Mouse (Mus musculus) neural tube, embryonic 12.5 days (tissue): ENCODE measurements around the gene Dhps. TPM values are rescaled to one million over a fixed set of nuclear protein-coding genes. Genes with fewer than 3 reads are reported as not detected.
A peak's percentile ranks its signal among the peaks of the same experiment; 100 is the strongest.
"Not testable (repeated sequence)": the region's sequence is repeated elsewhere in the genome, so short reads cannot be mapped to it uniquely, and the experiment has no call there.

Experiments
- ATAC-seq: fragments of 200-750 bp; cut with Nextera tagmentation; 2 replicates; pipeline ENCODE4 v1.8.0; 2017; ENCODE audit warnings: low read depth, mild to moderate bottlenecking, moderate TSS enrichment, moderate library complexity; ENCODE audit not compliant: low FRiP score
- H3K27ac ChIP-seq: fragments of 300-500 bp; sonication (generic); 2 replicates; pipeline ENCODE4 v1.5.1; 2016
- H3K27me3 ChIP-seq: fragments of 300-500 bp; sonication (generic); replicated peaks from 2 replicates; pipeline ENCODE4 v1.6.1; 2016; ENCODE audit warnings: mild to moderate bottlenecking
- H3K36me3 ChIP-seq: fragments of 300-500 bp; sonication (generic); 2 replicates; pipeline ENCODE4 v1.6.1; 2016; ENCODE audit warnings: mild to moderate bottlenecking
- H3K4me1 ChIP-seq: fragments of 300-500 bp; sonication (generic); 2 replicates; pipeline ENCODE4 v1.6.1; 2016
- H3K4me2 ChIP-seq: fragments of 300-500 bp; sonication (generic); replicated peaks from 2 replicates; pipeline ENCODE4 v1.6.1; 2016; ENCODE audit warnings: mild to moderate bottlenecking
- H3K4me3 ChIP-seq: fragments of 300-500 bp; sonication (generic); 2 replicates; pipeline ENCODE4 v1.5.1; 2016
- H3K9ac ChIP-seq: fragments of 300-500 bp; sonication (generic); 2 replicates; pipeline ENCODE4 v1.6.1; 2016; ENCODE audit warnings: mild to moderate bottlenecking
- H3K9me3 ChIP-seq: fragments of 300-500 bp; sonication (generic); 2 replicates; pipeline ENCODE4 v1.6.1; 2016; ENCODE audit warnings: mild to moderate bottlenecking
- WGBS: fragments of 180-500 bp; shearing (Covaris S2); methylation state at CpG from one replicate; pipeline ENCODE4 v1.1.7; 2016; 5-methylcytosine and 5-hydroxymethylcytosine counted together
- polyA plus RNA-seq: library from polyadenylated mRNA; unstranded; fragments of >200 nt; fragmentation: Nextera tagmentation; extraction: Ambion mirVana; gene quantifications from 2 replicates; pipeline ENCODE4 v1.2.1, GENCODE M21; 2016

The Dhps gene
- polyA plus RNA-seq, 1 experiment from 2014 or later, result 87.4 TPM

DNA sequence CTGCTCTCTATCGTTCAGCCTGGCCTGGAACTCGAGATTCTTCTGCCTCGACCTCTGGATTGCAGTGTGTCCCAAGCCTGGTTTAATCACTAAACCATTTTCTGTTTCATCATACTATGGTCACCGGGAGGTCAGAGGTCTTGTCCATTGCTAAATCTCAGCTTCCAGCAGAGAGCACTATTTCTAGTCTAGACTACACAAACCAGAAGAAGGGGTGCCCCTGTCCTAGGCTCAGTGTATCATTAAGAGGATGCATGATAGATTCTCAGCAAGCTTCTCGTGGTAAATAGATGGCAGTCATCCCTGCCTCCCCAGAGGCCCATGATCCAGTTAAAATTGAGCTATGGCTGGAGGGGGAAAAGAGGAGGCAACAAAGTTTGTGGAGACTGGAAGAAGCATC lies 516 bp upstream of the Dhps start:
- WGBS, result 82% methylated on average over 5 of the region's 5 CpGs
- Histone ChIP-seq H3K4me1 (peaks cover 15% of the 10 kb centered on the region; the same call in 1 of the 2 replicates), H3K4me2 (peak overlapping the region; percentile 70), H3K27ac (peak overlapping the region; percentile 90), H3K4me3 (0 out of 2 replicates have a peak overlapping the region, but pooled peaks have one; percentile 90), H3K9me3 (no peaks in the 10 kb centered on the region), H3K27me3 (no peaks in the 10 kb centered on the region), H3K36me3 (peaks cover 43% of the 10 kb centered on the region), H3K9ac (no peak overlapping the region)
- no peak for ATAC-seq

DNA sequence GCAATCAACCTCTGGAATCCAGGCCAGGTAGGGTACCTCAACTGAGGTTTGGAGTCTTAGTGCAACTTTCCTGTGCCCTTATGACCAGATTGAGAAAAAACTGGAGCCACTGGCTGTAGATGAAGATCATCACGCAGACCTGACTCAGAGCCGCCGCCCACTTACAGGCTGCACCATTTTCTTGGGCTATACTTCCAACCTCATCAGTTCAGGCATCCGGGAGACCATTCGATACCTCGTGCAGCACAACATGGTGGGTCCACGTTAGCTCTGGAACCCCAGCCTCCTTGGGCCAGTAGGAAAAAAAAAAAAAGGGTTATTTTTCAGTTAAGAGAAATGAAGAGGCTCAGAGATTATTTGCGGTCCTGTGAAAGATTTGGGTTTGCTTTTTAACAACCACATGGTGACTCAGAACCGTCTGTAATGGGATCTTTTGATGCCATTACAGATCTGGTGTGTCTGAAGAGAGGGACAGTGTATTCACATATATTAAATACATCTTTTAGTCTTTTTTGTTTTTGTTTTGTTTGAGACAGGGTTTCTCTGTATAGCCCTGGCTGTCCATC lies 890 bp downstream of the Dhps start:
- H3K27ac ChIP-seq, result no peak overlapping the region
- no peaks in the 10 kb centered on the region for H3K9me3 ChIP-seq
- peak overlapping the region; percentile 90 for H3K4me3 ChIP-seq
- no peaks in the 10 kb centered on the region for H3K27me3 ChIP-seq
- ATAC-seq, result no peak
- peak overlapping the region; percentile 79 for H3K9ac ChIP-seq
- H3K36me3 ChIP-seq, result peaks cover 37% of the 10 kb centered on the region
- H3K4me2 ChIP-seq, result peak overlapping the region; percentile 70
- 38% methylated on average over 9 of the region's 9 CpGs for WGBS
- H3K4me1 ChIP-seq, result peaks cover 18% of the 10 kb centered on the region

DNA sequence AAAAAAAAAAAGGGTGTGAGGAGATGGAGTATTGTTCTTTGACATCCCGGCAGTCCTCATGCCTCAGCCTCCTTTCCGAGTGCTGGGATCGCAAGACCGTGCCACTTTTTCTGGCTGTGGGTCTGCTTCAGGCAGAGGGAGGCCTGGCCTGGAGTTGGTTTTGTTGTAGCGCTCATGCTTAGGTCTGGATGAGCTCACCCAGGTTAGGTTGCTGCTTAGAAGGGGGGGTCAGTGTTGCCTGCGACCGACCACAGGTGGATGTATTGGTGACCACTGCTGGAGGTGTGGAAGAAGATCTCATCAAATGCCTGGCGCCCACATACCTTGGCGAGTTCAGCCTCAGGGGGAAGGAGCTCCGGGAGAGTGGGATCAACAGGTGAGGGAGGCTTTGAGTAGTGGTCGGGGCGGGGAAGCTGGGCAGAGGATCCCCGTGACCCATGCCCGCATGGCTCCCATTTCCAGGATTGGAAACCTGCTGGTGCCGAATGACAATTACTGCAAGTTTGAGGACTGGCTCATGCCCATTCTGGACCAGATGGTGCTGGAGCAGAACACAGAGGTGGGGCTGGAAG lies 1.6 kb downstream of the Dhps start:
- no peak overlapping the region for H3K9ac ChIP-seq
- peaks cover 36% of the 10 kb centered on the region for H3K36me3 ChIP-seq
- 94% methylated on average over 15 of the region's 15 CpGs for WGBS
- no peak for ATAC-seq
- no peaks in the 10 kb centered on the region for H3K9me3 ChIP-seq
- H3K27ac ChIP-seq, result no peak overlapping the region
- peaks cover 18% of the 10 kb centered on the region for H3K4me1 ChIP-seq
- H3K4me2 ChIP-seq, result peak overlapping the region; percentile 70; the same call in 1 of the 2 replicates
- no peak overlapping the region for H3K4me3 ChIP-seq
- H3K27me3 ChIP-seq, result no peaks in the 10 kb centered on the region

DNA sequence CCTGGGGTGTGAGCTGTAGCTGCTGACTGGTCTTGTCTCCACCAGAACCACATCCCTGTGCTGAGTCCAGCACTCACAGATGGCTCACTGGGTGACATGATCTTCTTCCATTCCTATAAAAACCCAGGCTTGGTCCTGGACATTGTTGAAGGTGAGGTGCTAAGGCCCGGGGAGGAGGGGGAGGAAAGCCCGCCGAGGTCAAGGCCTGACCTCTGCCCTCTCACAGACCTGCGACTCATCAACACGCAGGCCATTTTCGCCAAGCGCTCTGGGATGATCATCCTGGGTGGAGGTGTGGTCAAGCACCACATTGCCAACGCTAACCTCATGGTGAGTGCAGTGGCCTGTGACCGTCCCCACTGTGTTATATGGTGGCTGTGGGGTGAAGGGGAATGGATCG lies 2.6 kb downstream of the Dhps start:
- ATAC-seq, result no peak
- WGBS, result 92% methylated on average over 10 of the region's 10 CpGs
- peaks cover 18% of the 10 kb centered on the region for H3K4me1 ChIP-seq
- H3K27ac ChIP-seq, result no peak overlapping the region
- no peak overlapping the region for H3K4me3 ChIP-seq
- H3K4me2 ChIP-seq, result no peak overlapping the region
- peaks cover 37% of the 10 kb centered on the region for H3K36me3 ChIP-seq
- no peak overlapping the region for H3K9ac ChIP-seq
- H3K9me3 ChIP-seq, result no peaks in the 10 kb centered on the region
- no peaks in the 10 kb centered on the region for H3K27me3 ChIP-seq

DNA sequence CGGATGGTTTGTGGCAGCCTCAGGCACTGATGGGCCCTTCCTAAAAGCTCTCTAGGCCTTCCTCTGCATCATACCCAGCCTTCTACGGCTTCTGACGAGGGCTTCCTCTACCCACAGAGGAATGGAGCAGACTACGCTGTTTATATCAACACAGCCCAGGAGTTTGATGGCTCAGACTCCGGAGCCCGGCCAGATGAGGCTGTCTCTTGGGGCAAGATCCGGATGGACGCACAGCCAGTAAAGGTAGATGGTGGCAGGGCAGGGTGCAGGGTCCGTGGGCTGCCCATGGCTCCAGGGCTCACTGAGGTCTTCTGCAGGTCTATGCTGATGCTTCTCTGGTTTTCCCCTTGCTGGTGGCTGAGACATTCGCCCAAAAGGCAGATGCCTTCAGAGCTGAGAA lies 3.1 kb downstream of the Dhps start:
- Histone ChIP-seq H3K4me2 (no peak overlapping the region), H3K9me3 (no peaks in the 10 kb centered on the region), H3K4me1 (peaks cover 21% of the 10 kb centered on the region), H3K27me3 (no peaks in the 10 kb centered on the region), H3K4me3 (no peak overlapping the region), H3K36me3 (peaks cover 37% of the 10 kb centered on the region), H3K9ac (no peak overlapping the region), H3K27ac (no peak overlapping the region)
- 93% methylated on average over 10 of the region's 10 CpGs for whole genome bisulfite sequencing
- no peak for ATAC-seq

DNA sequence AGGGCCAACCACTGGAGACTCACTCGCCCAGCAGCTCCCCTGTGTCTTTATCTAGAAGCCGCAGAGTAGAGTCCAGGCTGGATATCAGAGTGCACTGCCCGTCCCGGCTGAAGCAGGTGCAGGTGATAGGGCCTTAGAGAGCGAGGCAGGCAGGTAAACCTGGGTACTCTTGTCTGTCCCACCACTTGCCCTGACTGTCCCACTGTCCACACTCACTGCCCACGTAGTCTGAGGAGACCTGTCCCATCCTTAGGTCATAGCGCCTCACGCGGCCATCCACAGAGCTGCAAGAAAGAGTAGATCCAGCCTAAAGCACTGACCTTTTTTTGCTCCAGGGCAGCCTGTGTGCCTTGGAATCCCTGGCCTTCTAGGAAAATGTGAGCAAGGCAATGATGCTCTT lies 4.4 kb downstream of the Dhps start:
- Histone ChIP-seq H3K9me3 (no peaks in the 10 kb centered on the region), H3K4me2 (no peak overlapping the region), H3K9ac (no peak overlapping the region), H3K36me3 (peaks cover 37% of the 10 kb centered on the region), H3K27me3 (no peaks in the 10 kb centered on the region), H3K4me3 (no peak overlapping the region), H3K27ac (no peak overlapping the region), H3K4me1 (peaks cover 24% of the 10 kb centered on the region)
- 72% methylated on average over 9 of the region's 9 CpGs for WGBS
- ATAC-seq, result no peak

DNA sequence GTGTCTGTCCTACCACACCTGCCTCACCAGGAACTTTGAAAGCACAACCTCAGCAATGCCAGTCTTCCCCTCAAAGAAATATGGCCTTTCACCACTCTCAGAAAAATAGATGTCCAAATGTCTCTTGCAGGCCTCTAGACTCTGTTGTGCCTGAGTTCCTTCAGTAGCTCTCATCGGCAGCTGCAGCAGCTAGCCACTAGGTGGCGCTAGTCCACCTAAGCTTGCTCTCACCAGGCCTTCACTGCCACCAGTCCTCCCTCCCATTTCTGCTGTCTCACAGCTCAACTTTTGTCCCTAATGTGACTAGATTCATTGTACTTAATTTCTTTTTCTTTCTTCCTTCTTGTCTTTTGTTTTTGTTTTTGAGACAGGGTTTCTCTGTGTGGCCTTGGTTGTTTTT lies 5.4 kb downstream of the Dhps start:
- WGBS, result 0% methylated on average over 2 of the region's 2 CpGs
- Histone ChIP-seq H3K4me1 (peaks cover 31% of the 10 kb centered on the region), H3K9ac (no peak overlapping the region), H3K9me3 (no peaks in the 10 kb centered on the region), H3K27ac (no peak overlapping the region), H3K36me3 (peaks cover 37% of the 10 kb centered on the region), H3K4me2 (no peak overlapping the region), H3K27me3 (no peaks in the 10 kb centered on the region), H3K4me3 (no peak overlapping the region)
- peak; percentile 31; the same call in 1 of the 2 replicates for ATAC-seq

DNA sequence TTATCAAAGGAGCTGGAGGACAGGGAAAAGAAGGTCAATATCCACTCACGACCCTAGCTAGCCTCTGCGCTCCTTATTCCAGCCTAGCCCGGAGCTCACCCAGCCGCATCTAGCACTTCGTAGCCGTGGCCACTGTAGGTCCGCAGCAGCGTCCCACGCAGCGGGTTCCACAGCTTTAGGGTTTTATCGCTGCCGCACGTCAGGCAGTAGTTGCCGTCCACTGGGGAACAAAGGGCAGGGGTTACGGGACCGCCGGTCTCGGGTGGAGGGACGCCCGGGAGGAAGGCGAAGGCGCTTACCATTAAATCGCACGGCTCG lies 8.6 kb downstream of the Dhps start:
- 1% methylated on average over 25 of the region's 25 CpGs for WGBS
- H3K27ac ChIP-seq, result peak overlapping the region; percentile 15; the same call in 1 of the 2 replicates

DNA sequence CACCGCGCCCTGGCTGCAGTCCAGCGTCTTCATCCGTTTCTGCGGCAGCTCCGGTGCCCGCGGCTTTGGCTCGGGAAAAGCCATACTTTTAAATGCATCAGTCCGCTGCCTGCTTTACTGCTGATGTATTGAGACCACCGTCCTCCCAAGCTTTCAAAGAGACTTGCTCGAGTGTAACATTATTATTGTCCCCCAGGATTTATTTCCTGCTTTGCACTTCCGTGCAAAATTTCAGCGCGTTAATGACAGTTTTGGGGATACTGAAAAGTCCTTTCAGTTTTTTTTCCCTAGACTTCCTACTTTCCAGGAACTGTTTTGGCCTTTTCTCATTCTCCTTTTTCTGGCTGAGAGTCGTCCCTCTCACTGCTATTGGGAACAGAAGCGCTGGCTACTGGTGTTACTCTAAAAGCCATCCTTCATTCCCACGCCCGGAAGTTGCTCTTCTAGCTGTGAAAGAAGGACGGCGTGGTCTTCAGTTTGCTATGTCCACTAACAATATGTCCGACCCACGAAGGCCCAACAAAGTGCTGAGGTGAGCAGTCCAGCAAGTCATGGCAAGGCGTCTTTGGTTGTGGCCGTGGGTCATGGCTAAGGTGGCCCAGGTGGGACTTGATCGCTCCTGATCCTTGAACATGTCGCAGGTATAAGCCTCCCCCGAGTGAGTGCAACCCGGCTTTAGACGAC lies 9.1 kb downstream of the Dhps start, which contains the start of gene Wdr83os:
Wdr83os (plus strand) TSS at position 209 of the 684 bp plus-strand sequence.
- Histone ChIP-seq H3K27me3 (no peaks in the 10 kb centered on the region), H3K4me1 (peaks cover 32% of the 10 kb centered on the region), H3K9ac (peak within 1 kb of the TSS; percentile 88), H3K36me3 (peaks cover 22% of the 10 kb centered on the region), H3K4me3 (peak within 1 kb of the TSS; percentile 76), H3K4me2 (peak within 1 kb of the TSS; percentile 91), H3K27ac (peak within 1 kb of the TSS; percentile 15; the same call in 1 of the 2 replicates), H3K9me3 (no peaks in the 10 kb centered on the region)
- under 1% methylated on average over 30 of the region's 30 CpGs for WGBS
- peak; percentile 15; the same call in 1 of the 2 replicates for ATAC-seq

More for the DNA sequence above, 8.6 kb downstream of the Dhps start:
- Histone ChIP-seq H3K27me3 (no peaks in the 10 kb centered on the region), H3K4me3 (peak overlapping the region; percentile 76), H3K36me3 (peaks cover 22% of the 10 kb centered on the region), H3K9ac (peak overlapping the region; percentile 88), H3K9me3 (no peaks in the 10 kb centered on the region), H3K4me1 (peaks cover 32% of the 10 kb centered on the region), H3K4me2 (peak overlapping the region; percentile 91)
- ATAC-seq, result no peak

DNA sequence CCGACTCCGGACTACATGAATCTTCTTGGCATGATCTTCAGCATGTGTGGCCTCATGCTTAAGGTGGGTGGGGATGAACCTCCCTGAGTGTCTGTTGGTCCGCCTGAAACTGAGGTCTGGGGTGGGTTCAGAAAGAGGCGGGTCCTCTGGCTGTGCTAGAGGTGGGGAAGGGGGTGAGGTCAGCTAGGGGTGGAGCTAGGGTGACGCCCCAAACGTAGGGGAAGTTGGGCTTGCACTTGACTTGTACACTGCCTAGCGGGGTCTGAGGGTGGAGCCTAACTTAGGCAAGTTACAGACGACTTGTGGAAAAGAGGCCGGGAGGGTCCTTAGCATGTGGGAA lies 9.6 kb downstream of the Dhps start, which contains the start of gene Wdr83:
Wdr83 (minus strand) TSS at position 91 of the 340 bp plus-strand sequence.
- Histone ChIP-seq H3K36me3 (peaks cover 20% of the 10 kb centered on the region), H3K9ac (peak within 1 kb of the TSS; percentile 88), H3K4me2 (peak within 1 kb of the TSS; percentile 91), H3K4me1 (peaks cover 32% of the 10 kb centered on the region), H3K27ac (peak within 1 kb of the TSS; percentile 15; the same call in 1 of the 2 replicates), H3K27me3 (no peaks in the 10 kb centered on the region), H3K4me3 (peak within 1 kb of the TSS; percentile 76), H3K9me3 (no peaks in the 10 kb centered on the region)
- peak; percentile 34 for ATAC-seq
- WGBS, result 2% methylated on average over 9 of the region's 9 CpGs

DNA sequence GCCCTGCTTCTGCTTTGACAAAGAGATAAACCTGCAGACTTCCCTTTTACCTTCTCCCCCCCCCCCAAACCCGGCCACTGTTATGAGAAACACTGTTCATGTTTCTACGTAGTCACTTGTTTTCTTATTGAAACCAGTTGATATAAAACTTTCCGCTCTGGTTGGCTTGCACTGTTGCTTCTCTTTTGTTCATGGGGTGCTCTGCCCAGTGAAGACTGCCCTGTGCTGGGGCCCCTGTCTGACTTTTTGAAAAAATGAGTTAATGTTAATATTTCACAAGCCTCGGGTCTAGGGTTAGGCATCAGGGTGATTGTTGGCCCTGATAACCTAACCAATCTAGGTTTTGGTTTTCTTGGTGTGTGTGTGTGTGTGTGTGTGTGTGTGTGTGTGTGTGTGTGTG lies 10.6 kb downstream of the Dhps start:
- Histone ChIP-seq H3K4me1 (peaks cover 32% of the 10 kb centered on the region), H3K36me3 (peaks cover 16% of the 10 kb centered on the region), H3K4me2 (peak overlapping the region; percentile 4; the same call in 1 of the 2 replicates)
- not testable (repeated sequence) for ATAC-seq, H3K4me3 ChIP-seq, H3K27me3 ChIP-seq, H3K9ac ChIP-seq, H3K9me3 ChIP-seq, H3K27ac ChIP-seq
- 92% methylated on average over 4 of the region's 4 CpGs for WGBS

DNA sequence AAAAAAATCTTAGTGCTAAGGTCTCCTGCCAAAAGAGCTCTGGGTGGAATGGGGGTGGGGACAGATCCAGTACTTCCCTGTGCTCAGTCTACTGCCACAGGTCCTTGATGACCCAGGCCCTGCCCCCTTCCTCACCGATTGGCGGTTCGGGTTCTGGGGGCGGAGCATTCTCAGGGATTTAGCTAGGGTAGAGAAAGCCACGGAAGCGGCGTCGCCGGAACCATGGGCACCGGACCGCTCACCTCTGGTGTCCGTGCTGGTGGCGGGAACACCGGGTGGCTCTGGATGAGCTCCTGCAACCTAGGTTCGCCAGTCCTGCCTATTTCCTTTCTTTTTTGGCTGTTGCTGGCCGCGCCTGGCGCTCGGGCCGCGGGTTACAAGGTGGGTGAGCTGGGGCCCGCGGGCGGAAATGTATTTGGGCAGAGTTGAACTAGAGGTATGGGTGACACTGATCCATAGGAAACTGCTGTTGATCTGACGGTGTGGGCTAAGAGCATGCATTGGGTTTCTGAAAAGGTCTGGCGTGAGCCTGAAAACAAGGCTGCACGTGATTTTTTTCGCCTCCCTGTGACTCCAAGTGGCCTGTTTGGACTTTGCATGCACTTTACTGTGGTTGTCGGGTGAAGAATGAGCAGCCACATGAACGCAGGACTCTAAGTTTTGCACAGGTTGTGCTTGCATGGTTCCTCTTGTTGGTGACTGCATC lies 11.7 kb downstream of the Dhps start, which contains the start of gene Man2b1:
Man2b1 (plus strand) TSS at position 163 of the 706 bp plus-strand sequence.
- WGBS, result 1% methylated on average over 30 of the region's 30 CpGs
- no peaks in the 10 kb centered on the region for H3K9me3 ChIP-seq
- H3K36me3 ChIP-seq, result peaks cover 18% of the 10 kb centered on the region
- no peak within 1 kb of the TSS for H3K27ac ChIP-seq
- H3K4me1 ChIP-seq, result peaks cover 30% of the 10 kb centered on the region
- H3K9ac ChIP-seq, result peak within 1 kb of the TSS; percentile 74
- H3K4me2 ChIP-seq, result peak within 1 kb of the TSS; percentile 91
- H3K27me3 ChIP-seq, result no peaks in the 10 kb centered on the region
- H3K4me3 ChIP-seq, result peak within 1 kb of the TSS; percentile 57
- ATAC-seq, result peak; percentile 72
